Mouse (Mus musculus) midbrain, embryonic 16.5 days (tissue): ENCODE measurements around the gene Dclk1. TPM values are rescaled to one million over a fixed set of nuclear protein-coding genes. Genes with fewer than 3 reads are reported as not detected.

Experiments used
- ATAC-seq: fragments of 200-750 bp; cut with Nextera tagmentation; 2 replicates; pipeline ENCODE4 v1.8.0; 2017; ENCODE audit warnings: moderate TSS enrichment
- H3K27ac ChIP-seq: fragments of 300-500 bp; sonication (generic); 2 replicates; pipeline ENCODE4 v1.5.1; 2014; ENCODE audit warnings: mild to moderate bottlenecking, low read length, mixed read lengths
- H3K27me3 ChIP-seq: fragments of 300-500 bp; sonication (generic); 2 replicates; pipeline ENCODE4 v1.6.1; 2014; ENCODE audit warnings: low read depth, low read length, mixed read lengths; ENCODE audit not compliant: control insufficient read depth, insufficient read depth
- H3K36me3 ChIP-seq: fragments of 300-500 bp; sonication (generic); 2 replicates; pipeline ENCODE4 v1.6.1; 2014; ENCODE audit warnings: mild to moderate bottlenecking, low read length, moderate library complexity, mixed read lengths; ENCODE audit not compliant: control insufficient read depth, insufficient read depth
- H3K4me1 ChIP-seq: fragments of 300-500 bp; sonication (generic); 2 replicates; pipeline ENCODE4 v1.6.1; 2014; ENCODE audit warnings: mild to moderate bottlenecking, low read length, mixed read lengths; ENCODE audit not compliant: control insufficient read depth, insufficient read depth
- H3K4me2 ChIP-seq: fragments of 300-500 bp; sonication (generic); 2 replicates; pipeline ENCODE4 v1.6.1; 2014; ENCODE audit warnings: mild to moderate bottlenecking, low read length, mixed read lengths
- H3K4me3 ChIP-seq: fragments of 300-500 bp; sonication (generic); 2 replicates; pipeline ENCODE4 v1.5.1; 2014; ENCODE audit warnings: low read depth, mild to moderate bottlenecking, low read length, moderate library complexity, mixed read lengths
- H3K9ac ChIP-seq: fragments of 300-500 bp; sonication (generic); 2 replicates; pipeline ENCODE4 v1.6.1; 2014; ENCODE audit warnings: low read depth, low read length, mixed read lengths
- H3K9me3 ChIP-seq: fragments of 300-500 bp; sonication (generic); replicated peaks from 2 replicates; pipeline ENCODE4 v1.6.1; 2014; ENCODE audit warnings: mild to moderate bottlenecking, low read length, mixed read lengths; ENCODE audit not compliant: control insufficient read depth, poor library complexity, severe bottlenecking
- WGBS: fragments of 180-500 bp; shearing (Covaris S2); extraction: QIAGEN DNeasy Blood & Tissue Kit; methylation state at CpG from one replicate; pipeline ENCODE4 v1.1.7; 2014; 5-methylcytosine and 5-hydroxymethylcytosine counted together
- polyA plus RNA-seq: library from polyadenylated mRNA; unstranded; fragments of >200 nt; fragmentation: Nextera tagmentation; extraction: Ambion mirVana; gene quantifications from 2 replicates; pipeline ENCODE4 v1.2.1, GENCODE M21; 2015

Gene Dclk1
- polyA plus RNA-seq, 1 experiment from 2014 or later, result 293 TPM

DNA sequence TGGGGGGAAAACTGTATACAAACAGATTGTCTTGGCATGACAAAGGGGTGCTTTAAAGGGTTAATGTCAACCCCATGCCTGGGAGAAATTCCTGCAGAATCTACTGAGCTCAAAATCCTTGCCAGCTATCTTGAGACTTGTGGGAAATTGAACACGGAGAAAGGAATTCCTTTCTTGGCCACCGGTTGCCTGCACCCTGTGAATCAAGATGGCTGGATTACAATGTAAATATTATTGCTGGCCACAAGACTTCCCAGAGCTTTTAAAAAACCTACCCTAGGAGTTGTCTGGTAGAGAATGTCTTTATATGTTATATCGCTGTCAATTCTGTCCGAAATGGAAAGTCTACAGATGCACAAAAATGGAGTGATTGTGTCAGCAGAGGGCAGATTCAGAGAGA is 28.4 kb upstream of the Dclk1 start:
- Histone ChIP-seq H3K4me3 (no peak overlapping the region), H3K36me3 (no peaks in the 10 kb centered on the region), H3K9ac (no peak overlapping the region), H3K9me3 (no peaks in the 10 kb centered on the region), H3K4me1 (0 out of 2 replicates have a peak, but pooled peaks cover 2% of the 10 kb centered on the region), H3K4me2 (no peak overlapping the region), H3K27ac (no peak overlapping the region), H3K27me3 (no peaks in the 10 kb centered on the region)
- WGBS, result 51% methylated on average over 4 of the region's 4 CpGs
- ATAC-seq, result no peak

- Histone ChIP-seq H3K36me3 (no peaks in the 10 kb centered on the region), H3K4me1 (0 out of 2 replicates have a peak, but pooled peaks cover 2% of the 10 kb centered on the region), H3K27ac (no peak overlapping the region), H3K4me2 (no peak overlapping the region), H3K9ac (no peak overlapping the region), H3K4me3 (no peak overlapping the region), H3K27me3 (no peaks in the 10 kb centered on the region), H3K9me3 (no peaks in the 10 kb centered on the region)
- no peak for ATAC-seq
- WGBS, result 55% methylated on average over 6 of the region's 6 CpGs
Observed at GRCm38 (mm10) chr3:55214413-55214812, 27.8 kb upstream of the Dclk1 start.

- Histone ChIP-seq H3K27me3 (no peaks in the 10 kb centered on the region), H3K9ac (no peak overlapping the region), H3K27ac (no peak overlapping the region), H3K9me3 (no peaks in the 10 kb centered on the region; the same call in 1 of the 2 replicates), H3K4me2 (no peak overlapping the region), H3K4me1 (peaks cover 11% of the 10 kb centered on the region), H3K4me3 (no peak overlapping the region), H3K36me3 (no peaks in the 10 kb centered on the region)
- WGBS, result 95% methylated on average over 2 of the region's 2 CpGs
- no peak for ATAC-seq
Observed at GRCm38 (mm10) chr3:55222502-55222901, 19.7 kb upstream of the Dclk1 start.

DNA sequence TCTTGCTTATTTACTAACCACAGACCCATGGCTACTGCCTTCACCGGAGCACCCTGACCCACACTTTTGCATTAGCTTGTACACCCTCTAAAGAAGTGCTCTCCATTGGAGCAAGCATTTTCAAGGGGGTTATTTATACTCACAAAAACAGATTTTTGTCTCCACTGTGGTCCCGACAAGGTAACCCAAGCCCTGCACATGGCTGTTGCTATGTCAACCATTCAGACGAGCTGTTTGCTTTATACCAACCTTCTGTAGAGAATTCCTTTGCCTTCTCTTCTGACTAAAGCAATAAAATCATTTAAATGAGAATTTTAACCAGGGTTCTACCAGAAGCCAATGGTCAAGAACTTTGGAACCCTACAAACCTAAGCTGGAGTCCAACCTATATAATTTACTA is 18.3 kb upstream of the Dclk1 start:
- WGBS, result 80% methylated on average over 3 of the region's 3 CpGs
- no peak for ATAC-seq
- no peaks in the 10 kb centered on the region for H3K27me3 ChIP-seq
- H3K4me3 ChIP-seq, result no peak overlapping the region
- no peak overlapping the region for H3K4me2 ChIP-seq
- peaks cover 11% of the 10 kb centered on the region for H3K4me1 ChIP-seq
- no peaks in the 10 kb centered on the region; the same call in 1 of the 2 replicates for H3K9me3 ChIP-seq
- H3K9ac ChIP-seq, result no peak overlapping the region
- no peaks in the 10 kb centered on the region for H3K36me3 ChIP-seq
- no peak overlapping the region for H3K27ac ChIP-seq

- peak overlapping the region; percentile 20; the same call in 1 of the 2 replicates for H3K4me3 ChIP-seq
- 8% methylated on average over 18 of the region's 18 CpGs for WGBS
- peak overlapping the region; percentile 60 for H3K4me2 ChIP-seq
- H3K27me3 ChIP-seq, result no peaks in the 10 kb centered on the region
- H3K36me3 ChIP-seq, result no peaks in the 10 kb centered on the region
- peaks cover 11% of the 10 kb centered on the region for H3K4me1 ChIP-seq
- peak overlapping the region; percentile 12; the same call in 1 of the 2 replicates for H3K9ac ChIP-seq
- no peak overlapping the region; the same call in 1 of the 2 replicates for H3K27ac ChIP-seq
- no peaks in the 10 kb centered on the region; the same call in 1 of the 2 replicates for H3K9me3 ChIP-seq
- ATAC-seq, result peak; percentile 71
Observed at GRCm38 (mm10) chr3:55226501-55227213, 15.5 kb upstream of the Dclk1 start.

- Histone ChIP-seq H3K9ac (0 out of 2 replicates have a peak overlapping the region, but pooled peaks have one; percentile 12), H3K36me3 (no peaks in the 10 kb centered on the region), H3K4me3 (0 out of 2 replicates have a peak overlapping the region, but pooled peaks have one; percentile 20), H3K27me3 (no peaks in the 10 kb centered on the region), H3K4me2 (peak overlapping the region; percentile 60), H3K9me3 (peaks cover 2% of the 10 kb centered on the region; the same call in 1 of the 2 replicates), H3K27ac (no peak overlapping the region), H3K4me1 (peaks cover 11% of the 10 kb centered on the region)
- no peak; the same call in 1 of the 2 replicates for ATAC-seq
- WGBS, result 15% methylated on average over 4 of the region's 4 CpGs
Observed at GRCm38 (mm10) chr3:55227214-55227581, 15.0 kb upstream of the Dclk1 start.

GRCm38 (mm10) chr3:55242422-55243055 is 375 bp downstream of the Dclk1 start:
- Histone ChIP-seq H3K36me3 (peaks cover 3% of the 10 kb centered on the region; the same call in 1 of the 2 replicates), H3K9me3 (no peaks in the 10 kb centered on the region), H3K9ac (peak overlapping the region; percentile 100), H3K4me3 (peak overlapping the region; percentile 93), H3K4me1 (peaks cover 37% of the 10 kb centered on the region), H3K27ac (peak overlapping the region; percentile 100), H3K4me2 (peak overlapping the region; percentile 78), H3K27me3 (no peaks in the 10 kb centered on the region)
- peak; percentile 95 for ATAC-seq
- WGBS, result under 1% methylated on average over 45 of the region's 45 CpGs

- H3K4me2 ChIP-seq, result peak overlapping the region; percentile 78
- H3K36me3 ChIP-seq, result peaks cover 6% of the 10 kb centered on the region; the same call in 1 of the 2 replicates
- H3K4me3 ChIP-seq, result peak overlapping the region; percentile 93
- H3K4me1 ChIP-seq, result peaks cover 42% of the 10 kb centered on the region
- H3K9ac ChIP-seq, result peak overlapping the region; percentile 100
- no peaks in the 10 kb centered on the region for H3K27me3 ChIP-seq
- H3K9me3 ChIP-seq, result no peaks in the 10 kb centered on the region
- peak overlapping the region; percentile 100 for H3K27ac ChIP-seq
- WGBS, result 0% methylated on average over 8 of the region's 8 CpGs
- ATAC-seq, result peak; percentile 75
Observed at GRCm38 (mm10) chr3:55243056-55243471, 900 bp downstream of the Dclk1 start.

DNA sequence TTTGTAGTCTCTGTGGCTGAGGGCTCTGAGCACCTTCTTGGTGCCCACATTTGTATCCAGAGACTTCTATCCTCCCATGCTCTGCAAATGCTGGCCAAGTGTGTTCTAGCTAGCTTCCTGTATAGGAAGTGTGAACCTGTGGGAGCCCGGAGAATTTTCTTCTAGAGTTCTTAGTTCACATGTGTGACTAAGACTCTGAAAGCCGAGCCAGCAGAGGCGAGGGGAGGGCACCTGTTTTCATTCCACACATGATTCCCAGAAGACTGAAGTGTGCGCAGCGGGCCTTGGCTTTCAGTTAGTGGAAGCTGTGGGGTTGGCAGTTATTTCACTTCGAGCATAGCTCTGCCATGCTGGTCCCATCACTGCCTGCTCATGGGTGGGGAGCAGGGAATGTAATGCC is 1.9 kb downstream of the Dclk1 start:
- WGBS, result 34% methylated on average over 6 of the region's 6 CpGs
- no peak for ATAC-seq
- H3K4me1 ChIP-seq, result peaks cover 52% of the 10 kb centered on the region

More for the DNA sequence above, 1.9 kb downstream of the Dclk1 start:
- H3K4me2 ChIP-seq, result peak overlapping the region; percentile 78
- no peaks in the 10 kb centered on the region for H3K9me3 ChIP-seq
- peaks cover 9% of the 10 kb centered on the region; the same call in 1 of the 2 replicates for H3K36me3 ChIP-seq
- peak overlapping the region; percentile 93 for H3K4me3 ChIP-seq
- H3K27me3 ChIP-seq, result no peaks in the 10 kb centered on the region
- peak overlapping the region; percentile 100 for H3K27ac ChIP-seq
- H3K9ac ChIP-seq, result peak overlapping the region; percentile 100
